Mouse (Mus musculus) CD4-positive, CD25-positive, alpha-beta regulatory T cell, adult 4 months (primary cell): Measurements from ENCODE around the gene Rspo1. TPM values are rescaled to one million over a fixed set of nuclear protein-coding genes. Genes with fewer than 3 reads are reported as not detected.

Experiments
- ATAC-seq: one replicate; pipeline ENCODE4 v1.8.0; 2017
- polyA plus RNA-seq, 2 experiments: library from polyadenylated mRNA; unstranded; fragments of 100-300 nt; shearing (Covaris generic); gene quantifications; one replicate each; pipeline ENCODE4 v1.2.1; 2017

The Rspo1 gene
- polyA plus RNA-seq, 2 experiments from 2014 or later: not detected

GRCm38 (mm10) chr4:125034341-125034740 lies 48.1 kb downstream of the Rspo1 start:
- no peak for ATAC-seq

- no peak for ATAC-seq
These were observed 58.2 kb downstream of the Rspo1 start for GRCm38 (mm10) chr4:125044454-125044853.

GRCm38 (mm10) chr4:125055385-125055784 lies 69.2 kb downstream of the Rspo1 start:
- ATAC-seq: no peak

- no peak for ATAC-seq
These were observed 70.2 kb downstream of the Rspo1 start for GRCm38 (mm10) chr4:125056476-125056875.

GRCm38 (mm10) chr4:125057273-125057672 lies 71.0 kb downstream of the Rspo1 start:
- ATAC-seq: no peak

GRCm38 (mm10) chr4:125058033-125058432 lies 71.8 kb downstream of the Rspo1 start:
- no peak for ATAC-seq

Other genes with a start within 250 kb of the Rspo1 start
- gene Inpp5b, start 244.6 kb upstream of the Rspo1 start, polyA plus RNA-seq: 100 to 1,000 TPM in 1 of 2 experiments, 10 to 100 TPM in 1; 88.0 to 146 TPM
- gene Mtf1, start 184.3 kb upstream of the Rspo1 start, polyA plus RNA-seq: 10 to 100 TPM; 16.0 to 16.7 TPM
- 1 to 10 TPM; 4.9 to 5.6 TPM for gene Yrdc, start 135.8 kb upstream of the Rspo1 start, polyA plus RNA-seq
- gene 1110065P20Rik, start 135.2 kb upstream of the Rspo1 start, polyA plus RNA-seq: 1 to 10 TPM; 2.3 to 3.3 TPM
- gene Maneal, start 124.3 kb upstream of the Rspo1 start, polyA plus RNA-seq: under 1 TPM; 0.58 to 0.62 TPM
- gene Epha10, start 105.5 kb upstream of the Rspo1 start, polyA plus RNA-seq: not detected
- gene 9930104L06Rik, start 49.4 kb upstream of the Rspo1 start, polyA plus RNA-seq: 10 to 100 TPM; 13.0 to 24.8 TPM
- 10 to 100 TPM; 12.6 to 31.4 TPM for gene Cdca8, start 47.1 kb upstream of the Rspo1 start, polyA plus RNA-seq
- gene Gnl2, start 30.2 kb downstream of the Rspo1 start, polyA plus RNA-seq: 10 to 100 TPM; 72.3 to 96.7 TPM
- gene Dnali1, start 79.3 kb downstream of the Rspo1 start, polyA plus RNA-seq: not detected
- 1 to 10 TPM; 5.1 to 8.8 TPM for gene Snip1, start 80.2 kb downstream of the Rspo1 start, polyA plus RNA-seq
- 10 to 100 TPM; 56.7 to 74.8 TPM for gene Meaf6, start 98.7 kb downstream of the Rspo1 start, polyA plus RNA-seq
- 1 to 10 TPM; 3.6 to 4.4 TPM for gene Zc3h12a, start 141.4 kb downstream of the Rspo1 start, polyA plus RNA-seq